Mouse (Mus musculus) T-cell, adult 66 days (primary cell): ENCODE data around the gene Slc6a14. TPM values are rescaled to one million over a fixed set of nuclear protein-coding genes. Genes with fewer than 3 reads are reported as not detected.

Experiments
- total RNA-seq, 2 experiments: library from RNA; stranded (reverse); gene quantifications; 3 replicates in 1 of 2; 4 replicates in 1 of 2; pipeline ENCODE4 v1.2.4; 2023

Gene Slc6a14
- not detected for total RNA-seq

GRCm38 (mm10) chrX:21714829-21715228 is at the start of gene Slc6a14:
Slc6a14 (plus strand) TSS chrX:21714896.

GRCm38 (mm10) chrX:21744997-21745396 is 30.3 kb downstream of the Slc6a14 start, which contains the start of gene Gm28269:
Gm28269 (minus strand) TSS chrX:21745097.

Other genes with a start within 250 kb of the Slc6a14 start
- gene Agtr2, start 230.4 kb upstream of the Slc6a14 start, total RNA-seq = not detected
- gene Gm28269, start 30.2 kb downstream of the Slc6a14 start, total RNA-seq = not detected